Mouse (Mus musculus) forebrain, embryonic 11.5 days (tissue): ENCODE measurements around the gene Ndufa9. TPM values are rescaled to one million over a fixed set of nuclear protein-coding genes. Genes with fewer than 3 reads are reported as not detected.

ENCODE experiments used
- ATAC-seq: fragments of 200-750 bp; cut with Nextera tagmentation; replicated peaks from 2 replicates; pipeline ENCODE4 v1.8.0; 2017; ENCODE audit warnings: moderate TSS enrichment; ENCODE audit not compliant: low FRiP score
- DNase-seq: peaks from one replicate; pipeline ENCODE4 v3.0.0-alpha.2; 2017; ENCODE audit warnings: low spot score
- H3K27ac ChIP-seq: fragments of 300-500 bp; sonication (generic); 2 replicates; pipeline ENCODE4 v1.5.1; 2014; ENCODE audit warnings: low read depth, low read length
- H3K27me3 ChIP-seq: fragments of 300-500 bp; sonication (generic); 2 replicates; pipeline ENCODE4 v1.6.1; 2014; ENCODE audit warnings: mild to moderate bottlenecking, low read length, mixed read lengths; ENCODE audit not compliant: control insufficient read depth, insufficient read depth
- H3K36me3 ChIP-seq: fragments of 300-500 bp; sonication (generic); 2 replicates; pipeline ENCODE4 v1.6.1; 2014; ENCODE audit warnings: mild to moderate bottlenecking, low read length, moderate library complexity, mixed read lengths; ENCODE audit not compliant: control insufficient read depth, insufficient read depth
- H3K4me1 ChIP-seq: fragments of 300-500 bp; sonication (generic); replicated peaks from 2 replicates; pipeline ENCODE4 v1.6.1; 2014; ENCODE audit warnings: low read length, mixed read lengths; ENCODE audit not compliant: control insufficient read depth, insufficient read depth
- H3K4me2 ChIP-seq: fragments of 300-500 bp; sonication (generic); 2 replicates; pipeline ENCODE4 v1.6.1; 2014; ENCODE audit warnings: low read depth, mild to moderate bottlenecking, low read length, moderate library complexity, mixed read lengths; ENCODE audit not compliant: severe bottlenecking
- H3K4me3 ChIP-seq: fragments of 300-500 bp; sonication (generic); 2 replicates; pipeline ENCODE4 v1.5.1; 2014; ENCODE audit warnings: low read depth, low read length
- H3K9ac ChIP-seq: fragments of 300-500 bp; sonication (generic); 2 replicates; pipeline ENCODE4 v1.6.1; 2014; ENCODE audit warnings: low read length
- H3K9me3 ChIP-seq: fragments of 300-500 bp; sonication (generic); 2 replicates; pipeline ENCODE4 v1.6.1; 2016; ENCODE audit warnings: low read length, mixed read lengths; ENCODE audit not compliant: control insufficient read depth
- WGBS: fragments of 180-500 bp; shearing (Covaris S2); extraction: QIAGEN DNeasy Blood & Tissue Kit; methylation state at CpG from one replicate; pipeline ENCODE4 v1.1.7; 2014; 5-methylcytosine and 5-hydroxymethylcytosine counted together
- polyA plus RNA-seq: library from polyadenylated mRNA; unstranded; fragments of >200 nt; fragmentation: Nextera tagmentation; extraction: Ambion mirVana; gene quantifications from 2 replicates; pipeline ENCODE4 v1.2.1, GENCODE M21; 2014

Ndufa9 gene
- polyA plus RNA-seq, 1 experiment from 2014 or later = 183 TPM

- H3K27me3 ChIP-seq = no peaks in the 10 kb centered on the region
- H3K4me1 ChIP-seq = no peaks in the 10 kb centered on the region
- H3K27ac ChIP-seq = no peak overlapping the region
- no peak overlapping the region for H3K4me3 ChIP-seq
- H3K9ac ChIP-seq = no peak overlapping the region
- DNase-seq (no peak), ATAC-seq (no peak)
- 62% methylated on average over 5 of the region's 5 CpGs for WGBS
- no peaks in the 10 kb centered on the region for H3K36me3 ChIP-seq
- no peaks in the 10 kb centered on the region for H3K9me3 ChIP-seq
- no peak overlapping the region for H3K4me2 ChIP-seq
Observed at GRCm38 (mm10) chr6:126784206-126784605, 64.7 kb downstream of the Ndufa9 start.

GRCm38 (mm10) chr6:126783651-126784066 is 65.3 kb downstream of the Ndufa9 start:
- DNase-seq (no peak), ATAC-seq (no peak)
- Histone ChIP-seq H3K36me3 (no peaks in the 10 kb centered on the region), H3K9me3 (no peaks in the 10 kb centered on the region), H3K9ac (no peak overlapping the region), H3K4me3 (no peak overlapping the region), H3K4me2 (no peak overlapping the region), H3K27ac (no peak overlapping the region), H3K4me1 (no peaks in the 10 kb centered on the region), H3K27me3 (no peaks in the 10 kb centered on the region)
- 76% methylated on average over 10 of the region's 10 CpGs for WGBS

GRCm38 (mm10) chr6:126783056-126783455 is 65.9 kb downstream of the Ndufa9 start:
- no peak overlapping the region for H3K27ac ChIP-seq
- H3K27me3 ChIP-seq = no peaks in the 10 kb centered on the region
- no peak overlapping the region for H3K4me2 ChIP-seq
- no peak overlapping the region for H3K4me3 ChIP-seq
- DNase-seq (no peak), ATAC-seq (no peak)
- no peaks in the 10 kb centered on the region for H3K36me3 ChIP-seq
- no peak overlapping the region for H3K9ac ChIP-seq
- no peaks in the 10 kb centered on the region for H3K4me1 ChIP-seq
- WGBS = 86% methylated on average over 1 of the region's 1 CpGs
- H3K9me3 ChIP-seq = no peaks in the 10 kb centered on the region

- H3K9me3 ChIP-seq = no peaks in the 10 kb centered on the region
- ATAC-seq (no peak), DNase-seq (no peak)
- H3K4me2 ChIP-seq = no peak overlapping the region
- H3K4me3 ChIP-seq = no peak overlapping the region
- no peak overlapping the region for H3K9ac ChIP-seq
- H3K27ac ChIP-seq = no peak overlapping the region
- 83% methylated on average over 6 of the region's 6 CpGs for WGBS
- no peaks in the 10 kb centered on the region for H3K36me3 ChIP-seq
- H3K27me3 ChIP-seq = no peaks in the 10 kb centered on the region
- H3K4me1 ChIP-seq = no peaks in the 10 kb centered on the region
Observed at GRCm38 (mm10) chr6:126777889-126778288, 71.0 kb downstream of the Ndufa9 start.

- Histone ChIP-seq H3K36me3 (no peaks in the 10 kb centered on the region), H3K9ac (no peak overlapping the region), H3K4me2 (no peak overlapping the region), H3K4me1 (no peaks in the 10 kb centered on the region), H3K27ac (no peak overlapping the region), H3K27me3 (no peaks in the 10 kb centered on the region), H3K9me3 (no peaks in the 10 kb centered on the region), H3K4me3 (no peak overlapping the region)
- no peak for DNase-seq
- 61% methylated on average over 4 of the region's 4 CpGs for WGBS
- no peak for ATAC-seq
Observed at GRCm38 (mm10) chr6:126773873-126774272, 75.1 kb downstream of the Ndufa9 start.

- H3K4me3 ChIP-seq = no peak overlapping the region
- DNase-seq (no peak), ATAC-seq (no peak)
- 81% methylated on average over 4 of the region's 4 CpGs for WGBS
- H3K27ac ChIP-seq = no peak overlapping the region
- no peak overlapping the region for H3K4me2 ChIP-seq
- no peaks in the 10 kb centered on the region for H3K27me3 ChIP-seq
- no peaks in the 10 kb centered on the region for H3K9me3 ChIP-seq
- H3K9ac ChIP-seq = no peak overlapping the region
- no peaks in the 10 kb centered on the region; the same call in 1 of the 2 replicates for H3K4me1 ChIP-seq
- no peaks in the 10 kb centered on the region for H3K36me3 ChIP-seq
Observed at GRCm38 (mm10) chr6:126772326-126772725, 76.6 kb downstream of the Ndufa9 start.

Other genes with a start within 250 kb of the Ndufa9 start
- gene Kcna1, start 202.8 kb downstream of the Ndufa9 start, polyA plus RNA-seq = 0.39 and 0.53 TPM in 2 replicates
- gene Kcna6, start 108.5 kb downstream of the Ndufa9 start, polyA plus RNA-seq = 3.6 and 4.8 TPM in 2 replicates
- 0.12 TPM in 1 of 2 replicates, not detected in the other for gene Akap3, start 4.0 kb upstream of the Ndufa9 start, polyA plus RNA-seq
- gene Dyrk4, start 72.7 kb upstream of the Ndufa9 start, polyA plus RNA-seq = not detected in 2 replicates
- 82.0 and 104 TPM in 2 replicates for gene Rad51ap1, start 90.5 kb upstream of the Ndufa9 start, polyA plus RNA-seq
- gene D6Wsu163e, start 90.8 kb upstream of the Ndufa9 start, polyA plus RNA-seq = 19.7 and 19.8 TPM in 2 replicates
- gene Fgf6, start 166.4 kb upstream of the Ndufa9 start, polyA plus RNA-seq = not detected in 2 replicates
- gene Fgf23, start 223.8 kb upstream of the Ndufa9 start, polyA plus RNA-seq = not detected in 2 replicates